Mouse (Mus musculus) heart, postnatal 14 days (tissue): ENCODE data around the gene Magi1. TPM values are rescaled to one million over a fixed set of nuclear protein-coding genes. Genes with fewer than 3 reads are reported as not detected.

Experiments
- DNase-seq, 2 experiments: peaks; one replicate each; pipeline ENCODE4 v3.0.0; 2021 to 2022
- intact Hi-C: fragments of 180-260 bp; cut with DNase I; formaldehyde crosslinking; loops from one replicate; pipeline ENCODE4 v1.15.1; 2025
- total RNA-seq, 2 experiments: library from RNA; stranded (reverse); gene quantifications; 2 replicates each; pipeline ENCODE4 v1.2.3; 2021

The Magi1 gene
- total RNA-seq, 2 experiments from 2014 or later: 19.1 to 19.5 TPM

DNA sequence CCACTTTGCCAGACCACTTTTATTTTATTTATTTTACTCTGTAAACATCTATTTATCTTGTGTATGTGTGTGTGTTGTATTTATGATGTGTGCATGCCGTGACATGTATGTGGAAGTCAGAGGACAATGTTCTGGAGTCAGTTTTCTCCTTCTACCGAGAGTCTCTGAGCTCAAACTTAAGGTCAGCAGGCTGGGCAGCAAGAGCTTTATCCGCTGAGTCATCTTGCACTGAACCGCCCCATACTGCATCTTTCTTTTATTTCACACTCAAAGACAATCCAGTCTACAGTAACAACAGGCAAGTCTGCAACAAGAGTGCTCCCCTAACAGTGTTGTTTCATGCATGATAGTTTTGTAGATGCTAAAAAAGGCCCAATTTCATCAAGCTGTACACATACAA, 207.7 kb downstream of the Magi1 start:
- intact Hi-C loops: no loop called here
- DNase-seq: no peak

- intact Hi-C loops: no loop called here
- no peak for DNase-seq
Measured at GRCm38 (mm10) chr6:94075228-94075627, 208.5 kb downstream of the Magi1 start.

DNA sequence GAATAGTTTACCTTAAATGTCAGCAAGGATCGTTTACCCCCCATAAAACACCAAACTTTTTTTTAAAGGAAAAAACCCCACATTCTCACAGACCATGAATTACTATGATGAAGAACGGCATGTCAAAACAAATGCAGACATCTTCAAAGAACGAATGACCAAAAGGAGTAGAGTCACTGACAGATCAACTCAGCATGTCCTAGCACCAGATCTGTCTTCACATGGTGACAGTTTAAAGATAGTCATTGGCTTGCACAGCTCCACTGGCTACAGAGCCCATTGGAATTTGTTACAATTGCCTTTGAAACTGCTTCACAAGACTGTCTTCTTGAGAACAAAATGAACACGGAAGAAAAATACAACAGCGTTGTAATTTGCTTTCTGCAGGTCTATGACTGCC, 212.0 kb downstream of the Magi1 start:
- intact Hi-C loops: no loop called here
- DNase-seq: no peak

- intact Hi-C loops: no loop called here
Measured at GRCm38 (mm10) chr6:94070702-94071101, 213.0 kb downstream of the Magi1 start.

DNA sequence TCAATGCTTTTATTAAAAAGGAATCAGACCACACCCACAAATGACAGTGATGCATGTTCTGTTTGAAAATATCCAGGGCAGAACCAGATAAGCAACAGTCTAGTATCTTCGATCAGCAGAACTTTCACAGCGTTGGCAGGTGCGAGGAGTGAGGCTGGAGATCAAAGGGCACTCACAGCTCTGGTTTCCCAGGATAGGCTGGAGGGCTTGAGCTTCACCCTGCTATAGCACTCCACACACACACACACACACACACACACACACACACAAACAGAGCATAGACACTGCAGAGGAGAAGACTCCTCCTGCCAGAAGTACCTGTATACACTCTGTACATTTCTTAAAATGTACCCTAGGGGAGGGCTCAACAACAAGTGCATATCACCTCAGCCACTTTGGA, 214.3 kb downstream of the Magi1 start:
- no peak for DNase-seq
- intact Hi-C loops: no loop called here

More at GRCm38 (mm10) chr6:94070702-94071101, 213.0 kb downstream of the Magi1 start:
- no peak for DNase-seq

GRCm38 (mm10) chr6:94067741-94068450, 215.8 kb downstream of the Magi1 start:
- DNase-seq: no peak
- intact Hi-C loops: no loop called here

DNA sequence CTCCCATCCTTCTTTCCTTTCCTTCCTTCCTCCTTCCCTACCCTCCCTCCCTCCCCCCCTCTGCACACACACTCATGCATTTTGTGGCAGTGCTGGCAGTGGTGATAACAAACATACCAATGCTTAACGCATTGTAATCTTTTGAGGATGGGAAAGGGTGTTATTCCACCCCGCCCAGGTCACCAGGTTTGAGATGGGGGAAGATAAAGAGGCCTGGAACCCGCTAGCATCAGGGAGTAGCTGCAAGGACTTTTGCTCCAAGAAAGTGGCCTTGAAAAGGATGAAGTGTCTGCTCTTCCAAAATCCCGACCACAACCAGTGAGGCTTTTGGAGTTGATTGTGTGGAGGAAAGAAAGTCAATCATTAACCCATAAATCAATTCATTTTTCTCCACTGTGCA, 218.9 kb downstream of the Magi1 start:
- intact Hi-C loops: no loop called here
- no peak for DNase-seq

GRCm38 (mm10) chr6:94063542-94063941, 220.2 kb downstream of the Magi1 start:
- no peak for DNase-seq
- intact Hi-C loops: no loop called here

DNA sequence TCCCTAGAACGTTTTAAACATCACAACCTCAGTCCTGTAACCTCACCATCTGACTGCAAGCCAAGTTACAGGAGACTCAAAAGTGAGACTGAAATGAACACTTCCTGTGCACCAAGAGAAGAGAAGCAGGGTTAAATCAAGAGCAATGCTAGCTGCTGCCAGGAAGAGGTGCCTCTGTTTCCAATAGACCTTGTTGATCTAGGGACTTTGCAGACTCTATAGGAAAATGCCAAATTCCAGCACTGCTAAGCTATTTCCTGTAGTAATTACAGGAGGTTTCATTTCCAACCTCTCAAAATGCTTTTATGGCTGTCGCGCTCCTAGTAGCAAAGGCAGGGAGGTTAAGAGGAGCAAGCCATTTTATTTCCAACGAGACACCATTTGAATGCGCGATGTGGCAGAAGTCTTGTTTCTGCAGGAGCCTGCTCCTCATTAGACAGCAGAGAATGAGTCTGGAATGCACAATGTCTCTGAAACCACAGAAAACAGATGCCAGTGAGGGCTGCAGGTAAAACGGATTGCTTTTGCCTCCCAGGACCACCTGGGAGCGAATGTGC, 222.2 kb downstream of the Magi1 start:
- no peak for DNase-seq
- intact Hi-C loops: no loop called here

DNA sequence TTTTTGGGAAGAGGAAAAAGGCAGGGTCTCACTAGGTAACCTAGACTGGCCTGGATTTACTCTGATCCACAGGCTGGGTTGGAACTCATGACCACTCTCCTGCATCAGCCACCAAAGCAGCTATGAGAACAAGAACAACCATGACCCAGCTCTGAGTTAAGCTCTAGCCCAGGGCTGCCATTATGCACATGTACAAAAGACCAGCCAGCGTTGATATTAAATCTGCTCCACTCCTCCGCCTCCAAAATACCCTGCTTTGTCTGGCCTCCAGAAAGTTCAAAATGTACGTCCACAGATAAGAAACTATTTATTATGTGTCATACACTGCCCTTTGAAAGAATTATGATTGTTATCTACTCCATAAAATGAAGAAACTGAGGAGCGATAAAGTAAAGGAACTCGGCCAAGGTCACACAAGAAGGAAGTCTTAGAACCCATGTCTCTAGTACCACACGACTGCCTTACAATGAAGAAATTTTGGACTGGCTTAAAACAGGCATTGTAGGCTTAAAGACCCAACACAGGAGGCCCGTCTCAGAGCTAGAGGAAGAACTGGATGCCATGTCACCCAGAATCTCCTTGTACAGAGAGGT, 223.0 kb downstream of the Magi1 start:
- intact Hi-C loops: no loop called here
- DNase-seq: no peak

DNA sequence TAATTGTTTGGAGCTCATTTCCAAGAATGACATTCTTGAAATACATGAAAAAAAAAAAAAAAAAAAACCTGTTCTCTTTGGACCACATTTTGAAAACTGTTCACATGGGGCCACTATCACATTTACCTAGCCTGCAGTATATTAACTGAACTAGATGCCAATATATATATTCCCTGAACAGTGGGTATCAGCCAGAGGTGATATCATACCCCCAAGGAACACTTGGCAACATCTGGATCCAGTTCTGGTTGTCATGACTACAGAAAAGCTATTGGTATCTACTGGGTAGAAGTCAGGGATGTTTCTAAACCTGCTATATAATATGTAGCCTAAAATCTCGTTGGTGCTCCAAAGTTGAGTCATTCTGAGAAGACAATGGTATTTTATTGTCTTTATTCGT, 224.6 kb downstream of the Magi1 start:
- DNase-seq: no peak
- intact Hi-C loops: loop anchor here (5.0 kb wide), 1 partner anchor 302 kb away; no protein-coding TSS in a partner anchor

DNA sequence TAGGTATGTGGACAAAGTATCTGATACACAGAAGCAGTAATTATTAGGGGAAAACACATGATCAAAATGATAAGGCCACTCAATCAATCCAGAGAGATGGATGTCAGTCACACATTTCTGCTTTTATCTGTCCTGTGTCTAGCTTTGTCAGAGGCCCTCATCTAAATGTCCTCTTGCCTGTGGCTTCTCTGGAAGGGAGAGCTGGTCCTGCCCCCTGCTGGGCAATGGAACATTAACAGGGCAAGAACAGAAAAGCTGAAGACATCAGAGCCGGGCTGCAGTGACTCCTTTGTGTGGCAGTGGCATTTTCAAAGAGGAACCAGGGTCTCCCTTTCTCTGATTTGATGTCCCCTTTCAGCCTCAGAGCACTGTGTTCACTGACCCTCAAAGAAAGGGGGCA, 229.8 kb downstream of the Magi1 start:
- intact Hi-C loops: no loop called here
- DNase-seq: peak; percentile 29 to 59

DNA sequence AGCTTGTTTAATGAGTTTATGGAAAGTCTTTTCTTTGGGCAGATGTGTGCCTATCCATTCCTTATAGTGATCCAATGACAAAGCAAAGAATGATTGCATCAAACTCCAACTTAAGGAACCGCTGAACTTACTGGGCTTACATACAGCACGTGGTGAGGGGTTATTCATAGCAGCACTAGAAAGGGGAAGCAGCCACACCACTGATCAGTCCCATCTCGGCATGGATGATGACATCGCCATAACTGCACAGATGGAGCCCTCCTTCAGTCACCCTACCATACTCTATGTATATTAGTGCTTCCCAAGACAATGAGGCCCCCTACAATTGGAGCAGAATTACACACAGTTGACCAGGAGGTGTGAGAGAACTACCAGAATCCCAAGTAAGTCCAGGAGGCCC, 238.5 kb downstream of the Magi1 start:
- intact Hi-C loops: no loop called here

DNA sequence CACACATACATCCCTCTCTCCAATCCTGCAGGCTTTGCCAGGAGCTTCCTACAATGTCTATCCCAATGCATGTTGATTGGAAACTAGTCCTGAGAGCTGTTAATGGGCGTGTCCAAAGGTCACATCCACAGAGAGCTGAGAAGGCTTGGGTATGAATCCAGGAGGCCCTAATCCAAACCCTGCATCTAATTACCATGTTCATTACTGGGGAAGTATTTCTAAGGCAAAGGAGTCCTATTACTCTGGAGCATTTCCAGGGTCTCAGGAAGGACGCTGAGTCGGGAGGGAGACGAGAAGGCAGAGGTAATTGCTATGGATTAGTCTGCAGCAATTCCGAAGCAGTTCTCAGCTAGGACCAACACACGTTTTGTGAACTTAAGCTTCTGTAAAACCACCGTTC, 240.3 kb downstream of the Magi1 start:
- no peak for DNase-seq
- intact Hi-C loops: no loop called here

More for the DNA sequence above, 238.5 kb downstream of the Magi1 start:
- no peak for DNase-seq

DNA sequence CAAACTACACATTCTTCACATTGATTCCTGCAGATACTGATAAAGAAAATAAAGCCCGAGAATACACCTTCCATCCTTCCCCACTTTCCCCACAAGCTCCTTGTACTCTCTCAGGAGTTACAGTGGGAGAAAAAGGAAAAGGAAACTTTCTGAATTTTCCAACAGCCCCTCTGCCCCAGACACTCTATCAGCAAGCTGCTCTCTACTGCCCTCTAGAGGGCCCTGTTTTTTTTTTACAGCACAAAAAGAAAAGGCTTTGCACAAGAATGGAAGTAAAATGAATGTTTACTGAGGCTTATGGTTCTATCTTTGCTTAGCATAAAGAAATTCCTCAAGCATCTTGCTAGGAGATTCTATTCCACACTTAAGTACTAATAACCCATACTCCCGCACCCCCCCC, 243.6 kb downstream of the Magi1 start:
- DNase-seq: peak in 1 of 2 experiments; percentile 54
- intact Hi-C loops: no loop called here

- no peak for DNase-seq
- intact Hi-C loops: loop anchor here (5.0 kb wide), 1 partner anchor 282 kb away; no protein-coding TSS in a partner anchor
Measured at GRCm38 (mm10) chr6:94038897-94039296, 244.8 kb downstream of the Magi1 start.

DNA sequence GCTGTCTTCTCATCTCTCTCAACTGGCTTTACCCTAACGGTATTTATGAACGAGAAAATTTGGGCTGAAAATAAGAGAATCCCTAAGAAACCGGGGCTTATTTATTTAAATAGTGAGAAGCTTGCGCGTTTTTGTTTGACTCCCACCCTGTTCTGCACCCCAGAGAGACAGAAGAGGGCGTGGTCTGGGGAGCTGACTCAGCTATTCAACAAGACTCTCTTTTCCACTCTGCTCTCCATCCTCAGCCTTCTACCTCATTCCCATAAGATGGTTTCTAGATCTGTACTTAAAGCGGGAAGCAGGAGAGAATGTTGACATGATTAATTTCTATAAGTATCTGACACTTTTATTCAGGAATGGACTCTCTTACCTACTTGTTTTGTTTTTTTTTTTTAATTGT, 247.2 kb downstream of the Magi1 start:
- intact Hi-C loops: loop anchor here (5.0 kb wide), 1 partner anchor 279 kb away; no protein-coding TSS in a partner anchor
- no peak for DNase-seq

GRCm38 (mm10) chr6:94026361-94026760, 257.4 kb downstream of the Magi1 start:
- intact Hi-C loops: no loop called here
- no peak for DNase-seq

GRCm38 (mm10) chr6:94022437-94022836, 261.3 kb downstream of the Magi1 start:
- intact Hi-C loops: no loop called here
- DNase-seq: no peak

- DNase-seq: no peak
- intact Hi-C loops: no loop called here
Measured at GRCm38 (mm10) chr6:94021239-94021962, 262.3 kb downstream of the Magi1 start.

DNA sequence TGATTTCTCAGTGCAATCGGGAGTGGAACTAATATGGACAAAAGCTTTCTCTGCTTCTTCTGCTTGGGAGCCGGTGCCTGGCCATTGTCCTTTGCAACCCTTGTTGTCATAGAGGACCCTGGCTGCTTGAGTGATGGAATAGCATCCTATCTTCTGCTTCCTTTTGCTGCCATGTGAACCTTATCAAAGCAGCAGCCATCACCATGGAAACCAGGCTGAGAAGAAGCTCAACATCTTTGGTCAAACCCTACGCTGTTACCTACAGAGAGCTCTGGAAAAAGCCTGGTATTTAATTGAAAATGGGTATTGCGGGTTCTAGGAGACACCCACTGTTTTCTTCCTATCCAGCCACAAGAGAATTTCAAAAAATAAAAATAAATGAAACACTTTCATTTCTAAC, 263.2 kb downstream of the Magi1 start:
- intact Hi-C loops: no loop called here
- DNase-seq: no peak
